Mouse (Mus musculus) CH12.LX (cell line): ENCODE measurements around the gene Napsa. TPM values are rescaled to one million over a fixed set of nuclear protein-coding genes. Genes with fewer than 3 reads are reported as not detected.

ENCODE experiments used
- DNase-seq: peaks from one replicate; pipeline ENCODE4 v3.0.0-alpha.2; 2013; ENCODE audit errors: extremely low read depth
- H3K27ac ChIP-seq: 2 replicates; pipeline ENCODE4 v1.5.1; 2012; ENCODE audit warnings: low read depth, mild to moderate bottlenecking, control low read depth, moderate library complexity; ENCODE audit not compliant: insufficient read depth
- H3K27me3 ChIP-seq: replicated peaks from 2 replicates; pipeline ENCODE3; 2012; ENCODE audit warnings: inconsistent platforms
- H3K36me3 ChIP-seq, 2 experiments: replicated peaks in 1 of 2; 2 replicates each; pipeline versions ENCODE3 to v1.6.1; 2012; ENCODE audit warnings: inconsistent platforms in 1 of 2, low read length in 1 of 2, mild to moderate bottlenecking in 1 of 2, mixed read lengths in 1 of 2, moderate library complexity in 1 of 2; ENCODE audit not compliant: control insufficient read depth in 1 of 2, insufficient read depth in 1 of 2
- H3K4me1 ChIP-seq, 2 experiments: 2 replicates each; pipeline ENCODE4 v1.6.1; 2012; ENCODE audit warnings: inconsistent platforms in 1 of 2, moderate library complexity in 1 of 2; ENCODE audit not compliant: insufficient read depth in 2 of 2, control insufficient read depth in 1 of 2
- H3K4me2 ChIP-seq: 2 replicates; pipeline ENCODE4 v1.6.1; 2012; ENCODE audit warnings: low read depth, mild to moderate bottlenecking, control low read depth; ENCODE audit not compliant: poor library complexity, insufficient read depth, severe bottlenecking
- H3K4me3 ChIP-seq, 3 experiments: fragments of 150-350 bp in 1 of 3; sonication (generic) in 1 of 3; replicated peaks in 1 of 3; 2 replicates each; pipeline versions ENCODE3 to v1.5.1; 2011 to 2012; ENCODE audit warnings: low read depth in 2 of 3, low read length in 2 of 3, mild to moderate bottlenecking in 2 of 3, moderate library complexity in 2 of 3, control low read depth in 1 of 3, improper control_type of control experiment in 1 of 3, inconsistent platforms in 1 of 3, mixed read lengths in 1 of 3; ENCODE audit not compliant: poor library complexity in 1 of 3
- H3K79me2 ChIP-seq: replicated peaks from 2 replicates; pipeline ENCODE4 v1.6.1; 2012; ENCODE audit warnings: mild to moderate bottlenecking, moderate library complexity; ENCODE audit not compliant: control insufficient read depth, poor library complexity, insufficient read depth, severe bottlenecking; ENCODE audit errors: extremely low read depth
- H3K9ac ChIP-seq: 2 replicates; pipeline ENCODE4 v1.6.1; 2012; ENCODE audit warnings: low read depth, mild to moderate bottlenecking, control low read depth, moderate library complexity; ENCODE audit not compliant: insufficient read depth
- H3K9me3 ChIP-seq: replicated peaks from 2 replicates; pipeline ENCODE3; 2012; ENCODE audit warnings: low read length, inconsistent platforms, mixed read lengths
- BHLHE40 ChIP-seq: IDR thresholded peaks from 2 replicates; pipeline ENCODE4 v1.6.1; 2011; ENCODE audit warnings: mild to moderate bottlenecking, low read depth, low read length, improper control_type of control experiment
- CHD2 ChIP-seq: IDR thresholded peaks from 2 replicates; pipeline ENCODE4 v1.6.1; 2011; ENCODE audit warnings: low read length, improper control_type of control experiment
- CTCF ChIP-seq, 2 experiments: IDR thresholded peaks in 1 of 2; conservative IDR thresholded peaks in 1 of 2; 2 replicates each; pipeline ENCODE4 v1.5.1; 2011 to 2012; ENCODE audit warnings: low read depth in 2 of 2, low read length in 2 of 2, improper control_type of control experiment in 1 of 2, inconsistent platforms in 1 of 2, mild to moderate bottlenecking in 1 of 2, moderate library complexity in 1 of 2
- ELF1 ChIP-seq: IDR thresholded peaks from 2 replicates; pipeline ENCODE4 v1.6.1; 2014; ENCODE audit warnings: low read depth, mild to moderate bottlenecking, inconsistent platforms, low read length, improper control_type of control experiment
- EP300 ChIP-seq: IDR thresholded peaks from 2 replicates; pipeline ENCODE4 v1.6.1; 2011; ENCODE audit warnings: low read length, improper control_type of control experiment
- ETS1 ChIP-seq: conservative IDR thresholded peaks from 2 replicates; pipeline ENCODE4 v1.6.1; 2012; ENCODE audit warnings: low read depth, mild to moderate bottlenecking, inconsistent platforms, low read length, improper control_type of control experiment, moderate library complexity
- GABPA ChIP-seq: IDR thresholded peaks from 2 replicates; pipeline ENCODE4 v1.6.1; 2012; ENCODE audit warnings: low read depth, low read length, improper control_type of control experiment, inconsistent platforms; ENCODE audit not compliant: insufficient replicate concordance
- HCFC1 ChIP-seq: IDR thresholded peaks from 2 replicates; pipeline ENCODE4 v1.6.1; 2012; ENCODE audit warnings: low read depth, mild to moderate bottlenecking, inconsistent platforms, low read length, improper control_type of control experiment
- IRF4 ChIP-seq: IDR thresholded peaks from 2 replicates; pipeline ENCODE4 v1.6.1; 2014; ENCODE audit warnings: low read depth, mild to moderate bottlenecking, inconsistent platforms, low read length, improper control_type of control experiment
- JUN ChIP-seq: IDR thresholded peaks from 2 replicates; pipeline ENCODE4 v1.6.1; 2011; ENCODE audit warnings: low read depth, mild to moderate bottlenecking, low read length, improper control_type of control experiment, moderate library complexity; ENCODE audit not compliant: insufficient read depth
- JUND ChIP-seq: conservative IDR thresholded peaks from 2 replicates; pipeline ENCODE4 v1.6.1; 2011; ENCODE audit warnings: low read depth, low read length, improper control_type of control experiment
- KAT2A ChIP-seq: IDR thresholded peaks from 2 replicates; pipeline ENCODE4 v1.6.1; 2012; ENCODE audit warnings: low read length, improper control_type of control experiment, inconsistent platforms; ENCODE audit not compliant: insufficient replicate concordance
- MAFK ChIP-seq: IDR thresholded peaks from 2 replicates; pipeline ENCODE4 v1.6.1; 2011; ENCODE audit warnings: low read length, improper control_type of control experiment; ENCODE audit not compliant: insufficient replicate concordance
- MAZ ChIP-seq: IDR thresholded peaks from 2 replicates; pipeline ENCODE4 v1.6.1; 2012; ENCODE audit warnings: low read depth, mild to moderate bottlenecking, inconsistent platforms, low read length, improper control_type of control experiment, moderate library complexity
- MEF2A ChIP-seq: IDR thresholded peaks from 2 replicates; pipeline ENCODE4 v1.6.1; 2014; ENCODE audit warnings: low read depth, mild to moderate bottlenecking, inconsistent platforms, low read length, improper control_type of control experiment, borderline replicate concordance
- MXI1 ChIP-seq: IDR thresholded peaks from 2 replicates; pipeline ENCODE4 v1.6.1; 2011; ENCODE audit warnings: mild to moderate bottlenecking, low read depth, low read length, improper control_type of control experiment
- MYC ChIP-seq: IDR thresholded peaks from 2 replicates; pipeline ENCODE4 v1.6.1; 2011; ENCODE audit warnings: low read depth, mild to moderate bottlenecking, improper control_type of control experiment, low read length
- NELFE ChIP-seq: IDR thresholded peaks from 2 replicates; pipeline ENCODE4 v1.6.1; 2011; ENCODE audit warnings: low read depth, low read length, improper control_type of control experiment
- NRF1 ChIP-seq: IDR thresholded peaks from 2 replicates; pipeline ENCODE4 v1.6.1; 2014; ENCODE audit warnings: low read depth, mild to moderate bottlenecking, inconsistent platforms, low read length, improper control_type of control experiment, moderate library complexity
- PAX5 ChIP-seq: IDR thresholded peaks from 2 replicates; pipeline ENCODE4 v1.6.1; 2012; ENCODE audit warnings: low read length, inconsistent platforms, mixed read lengths
- POLR2A ChIP-seq: IDR thresholded peaks from 2 replicates; pipeline ENCODE4 v1.6.1; 2011; ENCODE audit warnings: low read depth, mild to moderate bottlenecking, improper control_type of control experiment, low read length
- POLR2AphosphoS2 ChIP-seq: IDR thresholded peaks from 2 replicates; pipeline ENCODE4 v1.6.1; 2011; ENCODE audit warnings: low read depth, low read length, improper control_type of control experiment
- RAD21 ChIP-seq: IDR thresholded peaks from 2 replicates; pipeline ENCODE4 v1.6.1; 2011; ENCODE audit warnings: low read depth, mild to moderate bottlenecking, low read length, improper control_type of control experiment, moderate library complexity
- RCOR1 ChIP-seq: conservative IDR thresholded peaks from 2 replicates; pipeline ENCODE4 v1.6.1; 2012; ENCODE audit warnings: low read depth, mild to moderate bottlenecking, inconsistent platforms, low read length, improper control_type of control experiment
- SIN3A ChIP-seq: IDR thresholded peaks from 2 replicates; pipeline ENCODE4 v1.6.1; 2012; ENCODE audit warnings: low read length, improper control_type of control experiment, inconsistent platforms
- SMC3 ChIP-seq: IDR thresholded peaks from 2 replicates; pipeline ENCODE4 v1.6.1; 2011; ENCODE audit warnings: low read depth, low read length, improper control_type of control experiment
- TBP ChIP-seq: conservative IDR thresholded peaks from 2 replicates; pipeline ENCODE4 v1.6.1; 2011; ENCODE audit warnings: low read depth, low read length, improper control_type of control experiment
- TCF12 ChIP-seq: IDR thresholded peaks from 2 replicates; pipeline ENCODE4 v1.6.1; 2014; ENCODE audit warnings: low read depth, mild to moderate bottlenecking, inconsistent platforms, low read length, improper control_type of control experiment
- UBTF ChIP-seq: IDR thresholded peaks from 2 replicates; pipeline ENCODE4 v1.6.1; 2012; ENCODE audit warnings: low read depth, mild to moderate bottlenecking, inconsistent platforms, low read length, improper control_type of control experiment, moderate library complexity
- USF1 ChIP-seq: IDR thresholded peaks from 2 replicates; pipeline ENCODE4 v1.6.1; 2014; ENCODE audit warnings: low read depth, mild to moderate bottlenecking, inconsistent platforms, low read length, improper control_type of control experiment
- USF2 ChIP-seq: conservative IDR thresholded peaks from 2 replicates; pipeline ENCODE4 v1.6.1; 2011; ENCODE audit warnings: low read depth, low read length, improper control_type of control experiment
- ZC3H11A ChIP-seq: IDR thresholded peaks from 2 replicates; pipeline ENCODE4 v1.6.1; 2012; ENCODE audit warnings: low read depth, mild to moderate bottlenecking, inconsistent platforms, low read length, improper control_type of control experiment
- ZMIZ1 ChIP-seq: IDR thresholded peaks from 2 replicates; pipeline ENCODE4 v1.6.1; 2012; ENCODE audit warnings: low read depth, mild to moderate bottlenecking, inconsistent platforms, low read length, improper control_type of control experiment
- ZNF384 ChIP-seq: IDR thresholded peaks from 2 replicates; pipeline ENCODE4 v1.6.1; 2012; ENCODE audit warnings: low read depth, low read length, improper control_type of control experiment, inconsistent platforms
- dilution Hi-C: fragments of 300-500 bp; cut with MboI; formaldehyde crosslinking; loops from 2 replicates; pipeline ENCODE4 v1.14.3; 2020; ENCODE audit warnings: low sequenced_read_pairs; ENCODE audit not compliant: extremely low pct_unique_long_range_greater_than_20kb, extremely low pct_ligation_motif_present
- in situ Hi-C: fragments of 300-500 bp; cut with MboI; formaldehyde crosslinking; loops from 3 replicates; pipeline ENCODE4 v1.14.3; 2019; ENCODE audit warnings: low sequenced_read_pairs, low pct_ligation_motif_present, low pct_unique_long_range_greater_than_20kb, mixed read lengths
- polyA plus RNA-seq: library from polyadenylated mRNA; unstranded; fragments of >175 nt; gene quantifications from 2 replicates; pipeline ENCODE4 v1.2.1, GENCODE M21; 2012; ENCODE audit warnings: low read depth; ENCODE audit not compliant: insufficient read length
- total RNA-seq, 2 experiments: library from RNA; depleted of rRNA; stranded (reverse); fragments of 300-350 nt in 1 of 2; fragments of >200 nt in 1 of 2; gene quantifications; 2 replicates each; pipeline ENCODE4 v1.2.3; 2012 to 2014

Napsa gene
- total RNA-seq (2012; rRNA removed) = 194 and 200 TPM in 2 replicates
- total RNA-seq (2014; rRNA removed) = 133 and 175 TPM in 2 replicates
- polyA plus RNA-seq = 239 and 253 TPM in 2 replicates

DNA sequence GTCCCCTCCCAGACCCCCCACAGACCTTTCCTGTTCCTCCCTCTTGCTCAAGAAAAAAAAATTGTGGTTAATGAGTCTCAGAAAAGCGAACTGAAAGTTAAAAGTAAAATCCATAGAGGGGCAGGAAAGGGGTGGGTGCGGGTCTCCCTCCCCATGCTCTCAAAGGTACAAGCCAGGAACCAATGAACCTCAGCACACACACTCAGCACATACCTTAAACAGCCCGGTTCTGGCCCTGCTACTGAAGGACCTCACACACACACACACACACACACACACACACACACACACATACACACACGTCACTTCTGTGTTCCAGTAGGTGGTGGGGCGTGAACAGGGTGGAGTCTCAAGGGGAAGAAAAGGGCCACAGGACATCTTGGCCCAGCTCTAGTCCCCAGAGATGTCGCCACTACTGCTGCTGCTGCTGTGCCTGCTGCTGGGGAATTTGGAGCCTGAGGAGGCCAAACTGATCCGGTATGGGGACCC is at the start of gene Napsa:
Gene Napsa, plus strand, starts transcription at position 168 of the 489 bp plus-strand sequence.
- DNase-seq = peak; percentile 93

GRCm38 (mm10) chr7:44523056-44523455 is 49.1 kb upstream of the Napsa start:
- no peak for DNase-seq
- H3K9ac ChIP-seq = no peak overlapping the region
- no peak overlapping the region for H3K4me3 ChIP-seq
- no peak overlapping the region for H3K4me2 ChIP-seq
- H3K36me3 ChIP-seq = peaks cover 11 to 50% of the 10 kb centered on the region in 2 experiments
- TF ChIP-seq POLR2A = no peak
- no peak for TF ChIP-seq POLR2AphosphoS2
- no peak for TF ChIP-seq NELFE
- no peak for TF ChIP-seq SMC3
- no peak for TF ChIP-seq ETS1
- TF ChIP-seq MEF2A = no peak
- dilution Hi-C loops (no loop called here), in situ Hi-C loops (no loop called here)
- no peak overlapping the region for H3K27ac ChIP-seq
- no peaks in the 10 kb centered on the region for H3K79me2 ChIP-seq
- no peaks in the 10 kb centered on the region for H3K27me3 ChIP-seq
- no peaks in the 10 kb centered on the region for H3K9me3 ChIP-seq
- H3K4me1 ChIP-seq = peaks cover 24 to 57% of the 10 kb centered on the region in 2 experiments

More for the DNA sequence above, at the start of gene Napsa:
- Histone ChIP-seq H3K27me3 (no peaks in the 10 kb centered on the region), H3K27ac (peak within 1 kb of the TSS; percentile 83), H3K36me3 (peaks cover under 1 to 13% of the 10 kb centered on the region in 2 experiments), H3K4me1 (peaks cover 12 to 43% of the 10 kb centered on the region in 2 experiments), H3K9ac (peak within 1 kb of the TSS; percentile 91), H3K4me2 (peak within 1 kb of the TSS; percentile 93), H3K9me3 (peaks cover 9% of the 10 kb centered on the region), H3K79me2 (peaks cover 16% of the 10 kb centered on the region)
- dilution Hi-C loops = no loop called here
- in situ Hi-C loops = no loop called here
- TF ChIP-seq RAD21 (no peak), JUN (peak; percentile 10; the same call in 1 of the 2 replicates), UBTF (no peak), MEF2A (peak; percentile 78; the same call in 1 of the 2 replicates), CTCF (conservative IDR thresholded peaks at IDR 0.05 in 1 of 2, IDR thresholded peaks at IDR 0.05 in 1 of 2; ENCODE audit: low read depth in 2 of 2, low read length in 2 of 2) (no peak), SMC3 (0 out of 2 replicates have a peak, but pooled peaks have one; percentile 5), CHD2 (peak; percentile 78), MYC (no peak), SIN3A (peak; percentile 85), PAX5 (no peak), NRF1 (peak; percentile 16; the same call in 1 of the 2 replicates), POLR2A (peak; percentile 92), MAZ (peak; percentile 93), RCOR1 (no peak; the same call in 1 of the 2 replicates), TBP (peak; percentile 76; the same call in 1 of the 2 replicates), POLR2AphosphoS2 (no peak), USF2 (no peak), NELFE (peak; percentile 74), MAFK (peak; percentile 56; the same call in 1 of the 2 replicates), GABPA (no peak), KAT2A (no peak), TCF12 (peak; percentile 79; the same call in 1 of the 2 replicates), ZNF384 (peak; percentile 98), JUND (no peak; the same call in 1 of the 2 replicates), MXI1 (peak; percentile 51; the same call in 1 of the 2 replicates), EP300 (peak; percentile 93), USF1 (no peak), ELF1 (no peak; the same call in 1 of the 2 replicates), ETS1 (peak; percentile 75), IRF4 (peak; percentile 98), ZMIZ1 (peak; percentile 68; the same call in 1 of the 2 replicates), BHLHE40 (peak; percentile 70), HCFC1 (peak; percentile 37; the same call in 1 of the 2 replicates), ZC3H11A (no peak)
- TF ChIP-seq, all 38 proteins: peak for 20
- peak within 1 kb of the TSS; percentile 54 to 67 (median 57) for H3K4me3 ChIP-seq
